Mouse (Mus musculus) CD4-positive, CD25-positive, alpha-beta regulatory T cell, adult 2 months (primary cell): Measurements from ENCODE around the gene Kremen1.

Experiments used
- DNase-seq: peaks from one replicate; pipeline ENCODE4 v3.0.0-alpha.2; 2012; ENCODE audit warnings: low read depth, low spot score

The Kremen1 gene

GRCm38 (mm10) chr11:5175866-5176265 is 85.5 kb downstream of the Kremen1 start:
- DNase-seq, result peak; percentile 50

DNA sequence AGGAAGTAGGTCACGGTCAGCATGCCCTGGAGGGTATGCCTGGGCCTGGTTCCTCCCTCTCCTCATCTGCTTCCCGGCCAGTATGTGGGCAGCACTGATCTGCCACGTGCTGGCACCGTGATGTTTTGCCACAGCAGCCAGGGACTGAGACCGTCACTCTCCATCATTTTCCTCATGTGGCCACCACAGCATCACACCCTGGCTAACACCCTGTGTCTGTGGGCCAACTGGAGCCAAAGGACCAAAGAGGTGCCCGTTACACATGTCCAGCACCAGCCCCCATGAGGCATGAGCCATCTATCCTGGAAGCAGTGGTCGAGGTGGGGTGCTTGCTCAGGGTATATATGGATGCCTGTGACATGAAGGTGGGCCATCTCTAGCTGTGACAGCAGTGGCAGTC is 86.2 kb downstream of the Kremen1 start:
- DNase-seq, result no peak

- DNase-seq, result no peak
Measured at GRCm38 (mm10) chr11:5172861-5173260, 88.5 kb downstream of the Kremen1 start.

DNA sequence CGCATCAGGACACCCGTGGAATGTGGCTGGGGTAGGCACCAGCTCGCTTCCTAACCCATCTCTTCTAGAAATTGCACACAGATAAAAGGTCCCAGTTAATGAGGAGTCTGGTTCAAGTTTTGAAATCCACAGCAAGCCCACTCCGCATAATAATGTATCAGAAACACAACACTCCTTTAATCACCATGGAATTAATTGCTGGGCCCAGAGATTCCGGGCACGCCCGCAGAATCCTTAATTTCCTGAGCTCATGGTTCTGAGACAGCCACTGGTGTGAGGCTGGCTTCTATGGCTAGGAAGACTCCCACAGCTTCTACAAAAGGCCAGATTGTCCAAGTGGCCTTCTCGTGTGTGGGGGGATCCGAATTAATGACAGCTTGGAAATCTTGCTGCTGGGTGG is 94.0 kb downstream of the Kremen1 start:
- no peak for DNase-seq

- DNase-seq, result no peak
Measured at GRCm38 (mm10) chr11:5165471-5165916, 95.9 kb downstream of the Kremen1 start.

DNA sequence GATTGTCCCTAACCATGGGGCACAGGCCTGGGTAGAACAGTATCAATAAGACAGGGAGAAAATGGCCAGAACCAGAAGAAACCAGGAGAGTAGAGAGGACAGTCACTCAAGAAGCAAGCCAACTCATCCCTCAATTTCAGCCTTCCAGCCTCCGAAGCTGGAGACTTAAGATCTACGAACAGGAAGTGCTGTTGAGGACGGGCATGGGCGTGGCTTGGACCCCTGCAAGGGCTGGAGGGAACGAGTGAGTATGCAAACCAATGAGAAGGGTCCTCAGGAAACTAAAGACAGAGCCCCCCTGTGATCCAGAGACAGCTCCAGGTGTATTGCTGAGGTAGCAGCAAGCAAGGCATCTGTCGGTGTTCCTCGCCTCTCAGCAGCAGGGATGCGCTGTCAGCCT is 97.0 kb downstream of the Kremen1 start:
- no peak for DNase-seq

- DNase-seq, result no peak
Measured at GRCm38 (mm10) chr11:5163421-5163820, 97.9 kb downstream of the Kremen1 start.

GRCm38 (mm10) chr11:5160722-5161485 is 100.5 kb downstream of the Kremen1 start:
- DNase-seq, result peak; percentile 83

- DNase-seq, result no peak
Measured at GRCm38 (mm10) chr11:5158056-5158455, 103.3 kb downstream of the Kremen1 start.

DNA sequence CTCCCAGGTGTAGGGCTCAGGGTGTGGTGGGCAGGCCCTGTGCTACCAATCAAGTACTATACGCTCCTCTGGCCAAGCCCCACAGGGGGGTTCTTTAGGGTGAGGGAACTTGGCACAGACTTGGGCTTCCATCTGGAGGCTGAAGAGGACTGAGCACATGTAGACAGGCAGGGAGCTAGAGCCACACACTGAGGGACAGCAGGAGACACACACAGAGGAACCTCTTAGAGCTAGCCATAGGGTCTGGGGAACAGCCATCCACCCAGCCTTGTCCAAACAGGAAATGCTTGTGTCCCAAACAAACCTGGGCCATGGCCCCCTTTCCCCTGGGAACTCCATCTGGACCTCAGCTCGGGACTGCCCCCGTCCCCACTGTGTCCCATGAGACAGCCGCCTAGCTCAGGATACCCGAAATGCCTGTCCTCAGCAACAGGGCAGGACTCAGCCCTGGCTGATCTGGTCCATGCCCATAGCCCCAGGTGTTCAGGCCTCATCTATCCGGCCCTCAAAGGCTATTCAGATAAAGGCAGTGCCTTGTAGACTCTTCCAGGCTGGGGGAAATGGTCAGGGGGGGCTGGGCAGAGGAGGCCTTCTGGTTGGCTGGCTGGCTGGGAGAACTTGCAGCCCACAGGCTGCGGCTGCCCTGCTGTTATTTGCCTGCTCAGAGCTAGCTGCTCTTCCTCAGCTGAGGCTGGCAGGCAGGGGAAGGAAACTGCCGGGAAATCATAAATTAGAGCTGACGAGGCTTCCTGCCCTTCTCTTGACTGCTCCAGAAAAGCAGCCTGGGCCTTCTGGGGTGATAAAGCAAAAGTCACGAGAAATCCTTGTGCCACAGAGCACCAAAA is 106.2 kb downstream of the Kremen1 start:
- DNase-seq, result no peak

GRCm38 (mm10) chr11:5151680-5152337 is 109.5 kb downstream of the Kremen1 start, which contains the start of gene Emid1:
Gene Emid1 (minus strand): TSS chr11:5152257.
- peak; percentile 60 for DNase-seq

DNA sequence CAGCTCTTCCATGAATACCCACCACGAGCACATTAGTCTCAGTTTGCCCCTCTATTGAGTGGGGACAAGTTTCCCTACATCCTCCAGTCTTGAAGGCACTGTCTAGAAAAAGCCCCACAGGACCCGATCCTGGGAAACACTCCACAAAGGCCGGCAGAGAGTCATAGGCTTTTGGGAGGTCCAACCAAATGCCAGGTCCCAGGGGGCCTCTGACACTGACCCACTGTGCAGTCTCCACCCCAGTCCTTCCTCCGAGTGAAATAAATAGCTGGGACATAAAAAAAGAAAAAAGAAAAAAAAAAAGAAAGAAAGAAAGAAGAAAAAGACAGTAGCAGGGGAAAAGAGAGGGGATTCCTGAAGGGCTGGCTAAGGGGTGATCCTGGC is 110.1 kb downstream of the Kremen1 start:
- DNase-seq, result no peak

GRCm38 (mm10) chr11:5150416-5151246 is 110.7 kb downstream of the Kremen1 start:
- DNase-seq, result peak; percentile 24

- DNase-seq, result no peak
Measured at GRCm38 (mm10) chr11:5149955-5150354, 111.4 kb downstream of the Kremen1 start.

GRCm38 (mm10) chr11:5149249-5149648 is 112.1 kb downstream of the Kremen1 start:
- no peak for DNase-seq

- no peak for DNase-seq
Measured at GRCm38 (mm10) chr11:5145600-5145999, 115.8 kb downstream of the Kremen1 start.

GRCm38 (mm10) chr11:5141965-5142364 is 119.4 kb downstream of the Kremen1 start:
- no peak for DNase-seq
